Mouse (Mus musculus) brain, embryonic 14.5 days (tissue): Measurements from ENCODE around the gene Pdlim7.

ENCODE experiments used
- CTCF ChIP-seq: fragments of 200-500 bp; IDR thresholded peaks from 2 replicates; pipeline ENCODE4 v1.5.1; 2012; ENCODE audit warnings: inconsistent platforms, mild to moderate bottlenecking, moderate library complexity, borderline replicate concordance; ENCODE audit not compliant: insufficient read depth, insufficient read length; ENCODE audit errors: extremely low read depth
- POLR2A ChIP-seq: fragments of 200-500 bp; IDR thresholded peaks from 2 replicates; pipeline ENCODE4 v1.6.1; 2012; ENCODE audit warnings: mild to moderate bottlenecking, inconsistent platforms, borderline replicate concordance; ENCODE audit not compliant: poor library complexity, insufficient read depth, insufficient read length, severe bottlenecking; ENCODE audit errors: extremely low read depth

DNA sequence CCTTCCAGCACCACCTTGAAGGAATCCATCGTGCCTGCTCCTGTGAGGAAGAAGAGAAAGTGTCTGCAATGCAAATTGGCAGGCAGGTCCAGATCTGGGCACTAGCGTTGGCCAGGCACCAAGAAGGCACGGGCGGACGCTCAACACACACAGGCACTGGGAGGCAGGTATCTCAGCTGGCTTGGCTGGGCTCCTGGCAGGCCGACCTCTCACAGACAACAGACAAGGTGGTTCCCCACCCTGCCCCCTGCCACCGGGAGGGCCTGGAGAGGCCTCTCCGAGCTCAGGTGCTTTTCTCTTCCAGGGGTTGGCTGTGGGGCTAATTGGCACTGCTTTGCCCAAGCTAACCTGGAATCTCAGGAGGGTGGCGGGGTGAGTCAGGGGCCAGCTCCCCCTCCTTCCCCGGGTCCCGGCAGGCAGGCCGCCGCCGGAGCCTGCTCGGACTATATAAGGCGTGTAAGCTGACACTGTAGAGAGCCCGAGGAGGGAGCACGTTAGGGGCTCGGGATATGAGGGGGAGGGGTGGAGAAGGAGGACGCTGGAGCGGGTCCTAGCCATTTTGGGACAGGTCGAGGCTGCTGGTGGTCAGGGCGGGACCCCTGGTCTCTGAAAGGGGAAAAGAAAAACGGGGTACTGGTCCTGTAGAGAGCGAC lies 971 bp downstream of the Pdlim7 start:
- TF ChIP-seq CTCF (no peak), POLR2A (no peak)
